In genomic region chr11:70254337-70254736, GRCm38 (mm10) we compare ENCODE assay signal across 9 mouse cellular contexts. TPM values are rescaled to one million over a fixed set of nuclear protein-coding genes. Genes with fewer than 3 reads are reported as not detected.
DNase-seq lines count a peak whose midpoint lies in the region; ATAC-seq lines count a peak whose summit lies in the region.
"Had no signal": no experiment of that assay in that cellular context is flagged by ENCODE, and none has a peak within 500 bp of the region (broad histone marks: within the 10 kb centered on the region; RNA-seq: fewer than 3 reads in every experiment).

No protein-coding gene starts in this region.

- peaks cover 43% of the 10 kb centered on the region for H3K27me3 ChIP-seq in kidney, embryonic 14.5 days (ENCODE audit: control insufficient read depth, insufficient read depth, low read length)
- H3K27me3 ChIP-seq in embryonic facial prominence, embryonic 12.5 days: peaks cover 57% of the 10 kb centered on the region
- H3K27me3 ChIP-seq in intestine, embryonic 16.5 days (replicated peaks; ENCODE audit: control insufficient read depth, insufficient read depth, low read length): peaks cover 30% of the 10 kb centered on the region

- H3K9ac ChIP-seq in kidney, embryonic 14.5 days (ENCODE audit: low read depth, low read length): no peak overlapping the region
- H3K9ac ChIP-seq in embryonic facial prominence, embryonic 12.5 days: peak overlapping the region; percentile 30; the same call in 1 of the 2 replicates
- 0 out of 2 replicates have a peak overlapping the region, but pooled peaks have one; percentile 63 for H3K9ac ChIP-seq in intestine, embryonic 16.5 days (ENCODE audit: low read depth, low read length)

- H3K4me2 ChIP-seq in kidney, embryonic 14.5 days (replicated peaks; ENCODE audit: low read depth, low read length): peak overlapping the region; percentile 50
- H3K4me2 ChIP-seq in embryonic facial prominence, embryonic 12.5 days (replicated peaks): peak overlapping the region; percentile 51
- peak overlapping the region; percentile 61 for H3K4me2 ChIP-seq in intestine, embryonic 16.5 days (ENCODE audit: low read depth, low read length)

- peak overlapping the region; percentile 32 for H3K4me3 ChIP-seq in kidney, embryonic 14.5 days (ENCODE audit: low read length)
- peak overlapping the region; percentile 25 for H3K4me3 ChIP-seq in embryonic facial prominence, embryonic 12.5 days
- peak overlapping the region; percentile 39 for H3K4me3 ChIP-seq in intestine, embryonic 16.5 days (ENCODE audit: low read length)
- H3K4me3 ChIP-seq: erythroblast, embryonic 14.5 days had no signal

- no peaks in the 10 kb centered on the region for H3K36me3 ChIP-seq in kidney, embryonic 14.5 days (ENCODE audit: control insufficient read depth, insufficient read depth, low read length)
- H3K36me3 ChIP-seq in embryonic facial prominence, embryonic 12.5 days: no peaks in the 10 kb centered on the region
- no peaks in the 10 kb centered on the region for H3K36me3 ChIP-seq in intestine, embryonic 16.5 days (ENCODE audit: control insufficient read depth, insufficient read depth, low read length)

- H3K27ac ChIP-seq in kidney, embryonic 14.5 days (ENCODE audit: low read depth, low read length): no peak overlapping the region
- H3K27ac ChIP-seq in embryonic facial prominence, embryonic 12.5 days: no peak overlapping the region
- no peak overlapping the region for H3K27ac ChIP-seq in intestine, embryonic 16.5 days (ENCODE audit: low read length)

- H3K4me1 ChIP-seq in kidney, embryonic 14.5 days (ENCODE audit: control insufficient read depth, insufficient read depth, low read length): no peaks in the 10 kb centered on the region
- H3K4me1 ChIP-seq in embryonic facial prominence, embryonic 12.5 days: peaks cover 4% of the 10 kb centered on the region; the same call in 1 of the 2 replicates
- H3K4me1 ChIP-seq in intestine, embryonic 16.5 days (ENCODE audit: control insufficient read depth, insufficient read depth, low read length): peaks cover 9% of the 10 kb centered on the region; the same call in 1 of the 2 replicates

- WGBS in kidney, embryonic 14.5 days: 2% methylated on average over 18 of the region's 18 CpGs
- whole genome bisulfite sequencing in embryonic facial prominence, embryonic 12.5 days: 3% methylated on average over 18 of the region's 18 CpGs
- 6% methylated on average over 18 of the region's 18 CpGs for WGBS in intestine, embryonic 16.5 days

- peak; percentile 24; the same call in 1 of the 2 replicates for ATAC-seq in kidney, embryonic 14.5 days (ENCODE audit: low FRiP score, low TSS enrichment)
- ATAC-seq in embryonic facial prominence, embryonic 12.5 days (ENCODE audit: insufficient number of reproducible peaks, insufficient read depth, low FRiP score, low TSS enrichment): no peak
- ATAC-seq in intestine, embryonic 16.5 days: no peak

- DNase-seq in kidney, adult 9 months: no peak
- DNase-seq in naive thymus-derived CD4-positive, alpha-beta T cell, adult 2 months (ENCODE audit: low read depth): peak; percentile 40
- no peak for DNase-seq in layer of hippocampus, adult 8-10 months (ENCODE audit: low spot score in 2 of 2)
- DNase-seq in adrenal gland, postnatal 36 days: no peak
- no peak for DNase-seq in spleen, postnatal 14 days (ENCODE audit: low spot score in 2 of 2)

- no peaks in the 10 kb centered on the region for H3K9me3 ChIP-seq in kidney, embryonic 14.5 days (ENCODE audit: control insufficient read depth, low read length)
- no peaks in the 10 kb centered on the region for H3K9me3 ChIP-seq in embryonic facial prominence, embryonic 12.5 days
- no peaks in the 10 kb centered on the region for H3K9me3 ChIP-seq in intestine, embryonic 16.5 days (ENCODE audit: control insufficient read depth, low read length)

RNA-seq across cellular contexts. Expression of gene Alox12, which starts 0.8 kb away (rescaled TPM):
- polyA plus RNA-seq in kidney, embryonic 14.5 days (2014; fragmentation: Nextera tagmentation; extraction: Ambion mirVana): 3.3 and 3.6 TPM in 2 replicates
- polyA plus RNA-seq in embryonic facial prominence, embryonic 12.5 days (2016; fragmentation: Nextera tagmentation; extraction: Ambion mirVana): 2.9 and 4.0 TPM in 2 replicates
- polyA plus RNA-seq in intestine, embryonic 16.5 days (2015; fragmentation: Nextera tagmentation; extraction: Ambion mirVana): 1.5 and 1.8 TPM in 2 replicates
- under 1 TPM; 0.17 to 0.41 (median 0.37) TPM for total RNA-seq in layer of hippocampus, adult 8-10 months (2022)
- 1 to 10 TPM; 1.2 to 1.8 TPM for total RNA-seq in adrenal gland, postnatal 36 days (2021)

RNA-seq across cellular contexts. Expression of gene Rnasek, which starts 14.7 kb away (rescaled TPM):
- polyA plus RNA-seq in kidney, embryonic 14.5 days (2014; fragmentation: Nextera tagmentation; extraction: Ambion mirVana): 149 and 173 TPM in 2 replicates
- 136 and 148 TPM in 2 replicates for polyA plus RNA-seq in embryonic facial prominence, embryonic 12.5 days (2016; fragmentation: Nextera tagmentation; extraction: Ambion mirVana)
- 269 and 308 TPM in 2 replicates for polyA plus RNA-seq in intestine, embryonic 16.5 days (2015; fragmentation: Nextera tagmentation; extraction: Ambion mirVana)
- 100 to 1,000 TPM; 203 to 263 (median 244) TPM for total RNA-seq in layer of hippocampus, adult 8-10 months (2022)
- total RNA-seq in adrenal gland, postnatal 36 days (2021): 100 to 1,000 TPM; 224 to 245 TPM

RNA-seq across cellular contexts. Expression of gene Gm21988, which starts 14.7 kb away (rescaled TPM):
- polyA plus RNA-seq in kidney, embryonic 14.5 days (2014; fragmentation: Nextera tagmentation; extraction: Ambion mirVana): 7.8 and 10.5 TPM in 2 replicates
- 9.9 and 13.2 TPM in 2 replicates for polyA plus RNA-seq in embryonic facial prominence, embryonic 12.5 days (2016; fragmentation: Nextera tagmentation; extraction: Ambion mirVana)
- 9.9 and 10.7 TPM in 2 replicates for polyA plus RNA-seq in intestine, embryonic 16.5 days (2015; fragmentation: Nextera tagmentation; extraction: Ambion mirVana)
- 1 to 10 TPM; 2.5 to 8.6 (median 3.5) TPM for total RNA-seq in layer of hippocampus, adult 8-10 months (2022)
- 1 to 10 TPM; 4.9 to 7.3 TPM for total RNA-seq in adrenal gland, postnatal 36 days (2021)

RNA-seq across cellular contexts. Expression of gene 0610010K14Rik, which starts 16.6 kb away (rescaled TPM):
- polyA plus RNA-seq in kidney, embryonic 14.5 days (2014; fragmentation: Nextera tagmentation; extraction: Ambion mirVana): 180 and 243 TPM in 2 replicates
- polyA plus RNA-seq in embryonic facial prominence, embryonic 12.5 days (2016; fragmentation: Nextera tagmentation; extraction: Ambion mirVana): 193 and 202 TPM in 2 replicates
- polyA plus RNA-seq in intestine, embryonic 16.5 days (2015; fragmentation: Nextera tagmentation; extraction: Ambion mirVana): 118 and 129 TPM in 2 replicates
- total RNA-seq in layer of hippocampus, adult 8-10 months (2022): 10 to 100 TPM; 39.3 to 45.7 (median 42.6) TPM
- 10 to 100 TPM; 38.6 to 61.4 TPM for total RNA-seq in adrenal gland, postnatal 36 days (2021)

RNA-seq across cellular contexts. Expression of gene Bcl6b, which starts 24.7 kb away (rescaled TPM):
- polyA plus RNA-seq in kidney, embryonic 14.5 days (2014; fragmentation: Nextera tagmentation; extraction: Ambion mirVana): 19.2 and 20.0 TPM in 2 replicates
- 10.7 and 10.8 TPM in 2 replicates for polyA plus RNA-seq in embryonic facial prominence, embryonic 12.5 days (2016; fragmentation: Nextera tagmentation; extraction: Ambion mirVana)
- 10.3 and 10.4 TPM in 2 replicates for polyA plus RNA-seq in intestine, embryonic 16.5 days (2015; fragmentation: Nextera tagmentation; extraction: Ambion mirVana)
- 1 to 10 TPM in 1 of 4 experiments, under 1 TPM in 3; 0.91 to 1.9 (median 0.95) TPM for total RNA-seq in layer of hippocampus, adult 8-10 months (2022)
- total RNA-seq in adrenal gland, postnatal 36 days (2021): 10 to 100 TPM; 10.7 to 18.9 TPM
